Mouse (Mus musculus) layer of hippocampus, postnatal 14 days (tissue): Measurements from ENCODE around the gene Kcnk3. TPM values are rescaled to one million over a fixed set of nuclear protein-coding genes. Genes with fewer than 3 reads are reported as not detected.

Experiments used
- DNase-seq, 2 experiments: peaks; one replicate each; pipeline ENCODE4 v3.0.0; 2021 to 2022; ENCODE audit warnings: low spot score in 2 of 2, mixed read lengths in 1 of 2
- total RNA-seq, 2 experiments: library from RNA; stranded (reverse); gene quantifications; 2 replicates each; pipeline ENCODE4 v1.2.3; 2021

Gene Kcnk3
- total RNA-seq, 2 experiments from 2014 or later, result 6.9 to 9.0 TPM

DNA sequence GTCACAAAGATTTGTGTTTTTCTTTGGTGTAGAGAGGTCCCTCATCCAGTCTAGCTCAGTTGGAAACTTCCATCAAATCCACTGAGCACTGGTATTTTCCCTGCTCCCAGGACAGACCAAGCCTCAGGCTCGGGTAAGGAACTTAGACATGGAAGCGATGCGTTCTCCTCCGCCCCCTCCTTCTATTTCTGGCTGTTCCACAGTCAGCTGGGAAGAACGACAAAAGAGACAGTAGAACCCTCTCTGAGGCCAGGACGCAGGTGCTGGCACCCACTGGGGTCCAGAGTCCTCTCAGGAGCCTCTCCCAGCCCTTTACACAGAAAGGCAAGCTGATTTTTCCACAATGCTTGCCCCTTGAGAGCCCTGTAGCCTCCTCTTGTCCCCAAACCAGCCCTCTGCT lies 42.4 kb downstream of the Kcnk3 start:
- no peak for DNase-seq

DNA sequence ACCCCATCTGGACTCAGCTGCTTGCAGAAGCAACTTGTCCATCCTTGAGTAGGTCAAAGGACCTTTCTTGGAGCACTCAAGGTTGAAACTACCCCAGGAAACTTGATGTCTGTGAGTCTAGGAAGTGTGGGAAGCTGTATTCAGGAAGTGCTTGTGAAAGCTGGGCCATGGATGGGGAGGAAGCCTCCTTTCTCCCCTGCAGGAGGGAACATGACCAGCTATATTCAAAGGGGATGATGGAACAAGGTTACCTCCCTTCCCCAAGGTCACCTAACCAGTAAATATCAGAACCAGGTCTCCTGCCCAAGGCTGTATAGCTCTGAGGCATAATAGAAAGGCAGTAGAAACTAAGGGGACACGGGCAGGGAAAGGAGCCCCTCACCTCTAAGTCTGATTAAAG lies 44.2 kb downstream of the Kcnk3 start:
- DNase-seq, result no peak

DNA sequence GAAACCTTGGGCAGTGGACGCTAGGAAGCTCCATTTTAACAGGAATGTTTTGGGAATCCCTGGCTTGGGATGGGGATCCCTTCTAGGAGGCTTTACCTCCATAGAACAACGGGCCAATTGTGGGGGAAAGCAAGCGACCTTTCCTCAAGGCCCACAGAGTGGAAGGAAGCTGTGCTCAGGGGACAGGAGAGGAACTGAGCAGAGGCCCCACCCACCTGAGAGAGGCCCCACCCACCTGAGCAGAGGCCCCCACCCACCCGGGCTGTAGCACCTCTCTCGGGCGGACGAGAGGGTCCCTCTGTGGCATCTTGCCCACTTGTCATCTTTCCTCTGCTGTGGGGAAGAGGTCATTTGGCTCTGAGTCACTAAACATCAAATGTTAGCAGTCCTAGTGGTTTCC lies 49.0 kb downstream of the Kcnk3 start:
- DNase-seq, result no peak

DNA sequence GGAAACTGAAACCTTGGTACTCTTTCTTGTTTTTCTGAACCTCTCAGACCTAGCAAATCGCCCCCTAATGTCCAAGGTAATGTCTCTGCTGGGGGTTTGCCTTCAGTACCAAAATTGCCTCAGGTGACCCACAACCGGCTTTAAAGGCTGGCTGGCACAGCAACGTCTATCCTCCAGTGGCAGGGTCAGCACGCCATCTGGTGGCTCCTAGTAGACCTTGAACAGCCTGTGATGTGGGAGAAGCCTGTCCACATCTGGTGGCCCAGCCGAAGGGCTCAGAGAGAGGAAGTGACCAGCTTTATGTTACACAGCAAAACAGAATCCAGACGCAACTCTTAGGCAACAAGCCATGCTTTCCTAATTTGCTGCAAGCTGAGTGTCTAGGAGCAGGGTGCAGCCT lies 50.1 kb downstream of the Kcnk3 start:
- peak; percentile 75 to 83 for DNase-seq

DNA sequence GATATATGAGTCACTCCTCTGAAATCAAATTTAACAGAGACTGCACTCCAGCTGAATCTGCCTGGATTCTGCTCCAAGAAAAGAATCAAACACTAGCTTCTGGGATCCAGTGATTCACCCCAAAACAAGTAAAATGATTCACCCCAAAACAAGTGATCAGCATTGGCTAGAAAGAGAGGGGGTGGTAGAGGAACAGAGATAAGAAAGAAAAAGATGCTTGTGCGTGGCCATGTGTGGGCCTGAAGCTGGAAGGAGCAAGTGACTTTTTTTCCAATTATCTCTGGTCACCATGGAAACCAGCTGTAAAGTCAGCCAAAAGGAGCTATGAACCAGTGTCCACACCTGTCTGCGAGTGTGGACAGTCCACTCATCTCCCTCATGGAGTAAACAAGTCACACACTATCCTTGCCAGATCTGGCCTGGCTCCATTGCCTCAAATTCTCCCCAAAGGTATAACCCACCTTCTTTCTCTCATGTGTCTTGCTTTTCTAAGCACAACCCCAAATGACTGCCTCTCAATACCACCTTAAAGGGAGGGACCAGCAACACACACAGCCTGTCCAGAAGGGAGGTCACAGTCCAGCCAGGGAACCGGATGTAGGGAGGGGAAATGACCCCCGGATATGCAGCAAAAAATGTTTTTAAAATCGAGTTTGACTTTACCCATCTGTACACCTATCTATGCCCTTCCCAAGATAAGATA lies 55.7 kb downstream of the Kcnk3 start:
- no peak for DNase-seq

DNA sequence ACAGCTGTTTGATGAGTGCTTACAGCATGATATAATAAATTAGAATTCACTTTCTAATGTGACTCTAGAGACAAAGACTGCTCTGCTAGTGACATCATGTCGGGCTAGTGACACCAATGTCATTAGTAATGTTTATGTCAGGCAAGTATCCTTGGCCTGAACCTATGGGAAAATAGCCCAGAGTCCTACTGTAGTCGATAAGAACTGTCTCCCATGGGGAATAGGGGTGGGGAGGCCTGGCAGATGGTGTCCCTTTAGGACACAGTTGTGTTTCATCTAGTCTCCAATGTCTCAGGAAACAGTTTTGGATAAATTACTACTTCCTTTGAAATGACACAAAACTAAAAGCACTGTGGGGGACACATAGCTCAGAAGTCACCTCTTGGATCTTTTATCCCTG lies 58.1 kb downstream of the Kcnk3 start:
- DNase-seq, result no peak

DNA sequence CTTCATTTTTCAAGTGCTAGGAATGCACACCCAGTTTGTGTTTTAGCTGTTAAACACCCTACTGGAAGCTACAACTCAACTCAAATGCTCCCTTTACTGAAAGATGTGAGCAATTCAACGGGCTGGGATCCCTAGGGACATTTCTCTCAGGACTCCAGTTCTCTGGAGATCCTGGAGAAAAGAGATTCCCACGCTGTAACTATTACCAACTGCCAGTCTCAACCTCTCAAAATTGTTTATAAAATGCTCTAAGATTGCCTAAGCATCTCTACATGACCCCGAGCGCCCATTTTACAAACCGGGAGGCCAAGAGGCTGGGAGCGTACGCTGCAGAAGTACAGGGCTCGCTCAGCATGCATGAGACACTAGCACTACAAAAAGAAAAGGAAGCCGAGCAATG lies 59.4 kb downstream of the Kcnk3 start:
- DNase-seq, result no peak

DNA sequence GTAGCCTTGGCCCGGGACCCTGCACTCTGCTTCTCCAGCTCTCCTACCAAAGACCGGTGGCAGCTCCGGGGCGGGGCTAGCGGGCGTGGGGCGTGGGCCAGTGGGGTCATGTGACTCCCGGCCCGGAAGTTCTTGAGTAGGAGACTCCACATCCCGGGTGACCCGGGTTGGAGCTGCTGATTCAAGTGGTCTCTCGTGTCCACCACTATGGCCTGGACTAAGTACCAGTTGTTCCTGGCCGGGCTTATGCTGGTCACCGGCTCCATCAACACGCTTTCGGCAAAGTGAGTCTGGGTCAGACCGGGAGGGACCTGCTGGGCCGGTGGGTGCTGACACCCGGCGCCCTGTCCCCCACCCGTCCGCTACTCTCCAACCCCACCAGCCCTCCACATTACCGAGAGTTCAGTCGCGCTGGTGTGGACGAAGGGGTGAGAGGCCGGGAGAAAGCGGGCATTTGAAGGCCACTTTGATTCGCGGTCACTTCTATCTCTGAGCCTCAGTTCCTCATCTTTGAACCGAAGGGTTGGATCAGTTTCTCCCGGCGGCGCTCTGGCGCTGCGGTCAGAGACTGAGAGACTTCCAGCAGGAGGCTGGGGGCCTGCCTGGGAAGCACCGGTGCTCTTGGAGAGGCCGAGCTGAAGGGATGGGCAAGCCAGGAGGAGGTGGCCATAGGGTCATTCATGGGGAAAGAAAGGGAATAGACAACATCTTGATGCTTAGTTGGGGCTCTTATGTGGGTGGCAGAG lies 60.0 kb downstream of the Kcnk3 start, which contains the start of gene Slc35f6:
Gene Slc35f6, plus strand, starts transcription at position 119 of the 746 bp plus-strand sequence.
- peak; percentile 90 to 93 for DNase-seq

DNA sequence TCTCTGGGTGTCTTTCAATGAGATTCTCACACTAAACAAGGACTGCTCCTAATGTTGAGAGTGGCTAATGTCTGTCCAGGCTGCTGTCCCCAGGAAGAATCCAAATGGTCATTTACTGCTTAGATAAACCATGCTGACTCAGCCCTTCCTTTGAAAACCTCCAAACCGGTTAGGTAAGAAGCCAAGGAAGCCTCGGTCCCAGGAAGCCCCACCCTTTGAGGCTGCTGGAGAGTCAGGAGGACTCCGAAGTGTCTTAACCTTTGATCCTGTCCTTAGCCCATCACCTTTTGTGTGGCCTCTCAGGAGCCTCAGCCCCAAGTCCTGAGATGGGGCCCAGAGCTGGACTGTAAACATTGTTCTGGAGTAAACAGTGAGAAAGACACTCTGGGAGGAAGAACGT lies 61.6 kb downstream of the Kcnk3 start:
- no peak for DNase-seq

DNA sequence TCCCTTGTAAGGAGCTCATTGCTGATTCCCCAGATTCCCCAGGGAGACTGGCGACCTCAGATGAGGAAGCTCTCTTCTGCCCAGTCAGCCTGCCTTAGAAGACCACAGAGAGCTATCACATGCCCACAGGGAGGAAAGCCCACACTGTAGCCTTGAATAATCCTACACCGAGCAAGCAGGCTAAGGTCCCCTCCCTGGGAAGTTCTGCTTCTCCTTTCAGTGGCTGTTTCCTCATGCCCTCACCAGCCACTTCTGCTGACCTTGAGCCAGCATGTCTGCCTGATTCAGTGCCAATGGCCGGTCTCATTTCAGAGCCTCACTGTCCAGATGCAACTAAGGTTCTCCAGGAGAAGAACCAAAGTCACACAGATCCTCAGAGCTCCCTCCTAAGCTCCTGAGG lies 62.8 kb downstream of the Kcnk3 start:
- peak in 1 of 2 experiments; percentile 34 for DNase-seq

DNA sequence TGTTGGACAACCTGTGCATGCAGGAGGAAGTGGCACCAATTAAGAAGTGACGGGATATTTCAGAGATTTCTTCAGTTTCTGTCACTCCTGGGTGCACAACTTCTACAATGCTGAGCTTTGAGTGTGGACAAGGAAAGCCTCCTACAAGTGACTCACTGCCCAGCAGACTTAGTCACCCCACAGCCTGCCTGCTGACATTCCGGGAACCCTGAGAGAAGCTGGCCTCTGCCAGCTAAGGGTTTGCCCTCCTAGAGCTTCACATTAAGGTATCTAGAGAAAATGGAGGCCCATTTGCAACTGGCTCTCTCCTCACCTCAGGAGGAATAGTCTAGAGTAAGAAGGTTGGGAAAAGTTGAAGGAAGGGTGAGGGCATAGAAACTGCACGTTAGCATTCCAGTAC lies 63.6 kb downstream of the Kcnk3 start:
- DNase-seq, result no peak

DNA sequence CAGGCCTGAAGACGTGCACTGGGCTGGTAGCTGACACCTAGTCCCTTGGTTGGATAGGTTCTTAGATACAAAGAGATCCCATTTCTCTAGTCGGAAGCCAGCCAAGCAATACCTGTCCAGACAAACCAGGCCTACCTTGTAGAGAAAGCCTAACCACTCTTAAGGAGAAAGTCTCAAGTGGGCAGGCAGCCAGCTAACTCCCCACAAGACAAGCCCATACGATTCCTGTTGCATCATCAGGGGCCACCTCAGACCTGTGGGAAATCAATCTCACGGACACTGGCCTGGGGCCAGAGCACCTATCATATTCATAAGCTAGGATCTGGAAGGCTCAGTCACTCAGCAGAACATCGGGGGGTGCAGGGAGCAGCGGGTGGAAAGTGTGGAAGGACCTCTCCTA lies 65.3 kb downstream of the Kcnk3 start:
- no peak for DNase-seq

DNA sequence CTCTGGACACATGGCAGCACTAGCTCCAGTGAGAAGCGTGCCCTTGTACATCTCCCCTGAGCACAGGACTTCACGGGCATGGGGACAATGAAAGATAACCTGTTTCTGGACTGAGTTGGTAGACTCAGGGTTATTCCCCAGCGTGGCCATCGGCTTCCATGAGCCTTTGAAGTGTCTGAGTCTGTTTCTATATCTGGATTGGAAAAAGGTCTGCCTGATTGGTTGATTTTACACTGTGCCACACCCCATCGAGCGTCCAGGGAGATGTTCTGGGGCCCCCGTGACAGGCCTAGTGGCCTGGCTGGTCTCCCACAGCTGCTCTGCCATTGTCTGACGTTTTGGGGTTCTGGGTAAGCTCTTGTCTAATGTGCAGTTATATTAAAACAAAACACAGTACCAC lies 67.1 kb downstream of the Kcnk3 start:
- DNase-seq, result no peak

DNA sequence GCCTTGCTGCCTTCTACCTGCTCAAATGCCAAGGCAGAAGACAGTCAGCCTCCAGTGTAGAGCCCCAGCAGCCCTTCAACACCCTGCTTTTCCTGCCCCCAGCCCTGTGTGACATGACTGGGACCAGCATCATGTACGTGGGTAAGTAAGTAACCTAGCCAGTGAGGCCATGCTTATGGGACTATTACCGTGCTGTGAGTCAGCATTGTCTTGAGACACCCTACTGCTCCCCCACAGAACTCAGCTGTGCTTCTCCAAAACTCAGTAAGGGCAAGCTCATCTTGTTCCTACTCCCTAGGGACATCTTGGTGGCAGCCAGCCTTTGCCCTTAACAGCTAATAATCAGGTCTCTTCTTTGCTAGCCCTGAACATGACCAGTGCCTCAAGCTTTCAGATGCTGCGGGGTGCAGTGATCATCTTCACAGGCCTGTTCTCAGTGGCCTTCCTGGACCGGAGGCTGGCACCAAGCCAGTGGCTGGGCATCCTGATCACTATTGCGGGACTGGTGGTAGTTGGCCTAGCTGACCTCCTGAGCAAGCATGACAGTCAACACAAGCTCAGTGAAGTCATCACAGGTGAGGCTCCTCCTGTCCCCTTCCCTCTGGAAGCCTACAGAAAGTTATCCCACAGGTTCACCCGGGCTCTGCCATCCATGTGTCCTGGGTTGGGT lies 67.7 kb downstream of the Kcnk3 start:
- no peak for DNase-seq

DNA sequence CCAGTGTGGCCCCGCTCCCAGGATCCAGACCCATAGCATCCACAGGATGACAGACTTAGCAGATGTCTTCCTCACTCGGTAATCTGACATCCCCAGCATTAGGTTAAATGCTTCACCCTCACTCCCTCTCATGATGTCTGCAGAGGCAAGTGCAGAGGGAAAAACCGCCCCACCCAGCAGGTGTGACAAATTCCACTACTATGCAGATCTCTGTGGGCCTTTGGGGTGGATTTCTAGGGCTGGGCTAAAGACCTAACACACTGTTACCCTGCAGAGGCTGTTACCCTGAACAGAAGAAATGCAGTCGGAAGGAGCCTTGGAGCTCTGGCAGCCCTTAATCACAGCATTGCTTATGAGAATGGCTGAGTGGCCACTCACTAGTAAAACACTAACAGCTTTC lies 71.1 kb downstream of the Kcnk3 start:
- DNase-seq, result no peak

DNA sequence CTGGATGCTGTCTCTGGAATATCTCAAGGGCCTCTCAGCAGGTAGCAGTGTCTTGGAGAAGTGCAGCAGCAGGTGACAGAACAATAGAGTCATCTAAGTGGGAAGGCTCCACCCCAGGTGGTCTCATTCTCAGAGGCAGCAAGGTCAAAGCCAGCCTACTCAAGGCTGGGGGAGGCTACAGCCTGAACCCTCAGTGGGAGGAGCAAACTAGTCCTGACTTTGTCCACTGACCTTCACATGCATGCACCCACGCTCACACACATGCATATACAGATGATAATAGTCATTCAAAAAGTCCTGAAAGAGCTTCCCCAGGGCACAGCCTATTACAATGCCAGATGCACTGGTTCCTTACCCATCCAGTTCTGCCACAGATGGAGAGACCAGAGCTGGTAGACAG lies 72.3 kb downstream of the Kcnk3 start:
- DNase-seq, result no peak

DNA sequence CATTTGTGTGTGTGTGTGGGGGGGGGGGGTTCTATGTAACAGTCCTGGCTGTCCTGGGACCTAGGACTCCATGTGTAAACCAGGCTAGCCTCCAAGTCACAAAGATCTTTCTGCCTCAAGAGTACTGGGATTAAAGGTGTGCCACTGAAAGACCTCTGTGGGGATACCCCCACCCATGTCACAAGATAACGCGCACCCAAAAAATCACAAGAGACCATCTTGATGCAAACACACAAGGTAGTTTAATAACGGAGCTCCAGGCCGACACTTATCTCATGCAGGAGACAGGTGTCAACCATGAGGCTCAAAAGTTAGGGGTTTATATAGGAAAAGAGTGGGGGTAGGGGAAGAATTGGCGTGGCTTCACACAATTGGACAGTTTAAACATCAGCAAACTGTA lies 72.8 kb downstream of the Kcnk3 start:
- DNase-seq, result no peak

DNA sequence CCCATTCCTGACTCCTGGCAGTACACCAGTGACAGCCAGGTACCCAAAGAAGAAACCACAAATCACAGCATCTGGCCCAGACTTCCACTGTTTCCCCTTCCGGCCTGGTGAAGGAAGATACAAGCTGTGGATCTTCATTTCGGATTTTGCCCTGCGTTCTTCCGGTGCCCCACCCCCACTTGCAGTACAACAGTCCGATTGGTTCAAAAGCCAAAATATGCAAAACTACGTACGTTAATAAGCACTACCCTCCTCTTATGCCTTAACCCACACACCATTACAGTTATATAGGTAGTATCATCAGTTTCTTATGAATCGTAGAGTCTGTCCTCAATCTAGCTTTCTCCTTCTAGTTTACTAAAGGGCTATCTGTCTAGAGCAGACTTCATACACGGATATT lies 77.4 kb downstream of the Kcnk3 start:
- no peak for DNase-seq

DNA sequence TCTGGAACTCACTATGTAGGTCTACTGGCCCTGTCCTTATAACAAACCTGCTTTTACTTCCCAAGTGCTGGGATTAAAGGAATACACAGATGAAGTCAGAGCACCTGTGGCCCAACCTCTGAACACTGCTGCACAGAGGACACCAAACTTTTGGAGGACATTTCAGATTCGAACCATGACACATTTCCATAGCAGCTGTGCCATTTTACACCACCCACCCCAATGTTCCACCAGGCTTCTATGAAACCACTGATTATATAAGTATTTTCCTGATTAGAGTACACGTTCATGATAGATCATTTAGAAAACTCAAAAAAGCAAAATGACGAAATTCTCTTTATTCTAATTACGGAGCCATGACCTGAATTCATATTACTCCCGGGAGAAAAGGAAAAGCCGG lies 78.0 kb downstream of the Kcnk3 start:
- peak in 1 of 2 experiments; percentile 59 for DNase-seq

DNA sequence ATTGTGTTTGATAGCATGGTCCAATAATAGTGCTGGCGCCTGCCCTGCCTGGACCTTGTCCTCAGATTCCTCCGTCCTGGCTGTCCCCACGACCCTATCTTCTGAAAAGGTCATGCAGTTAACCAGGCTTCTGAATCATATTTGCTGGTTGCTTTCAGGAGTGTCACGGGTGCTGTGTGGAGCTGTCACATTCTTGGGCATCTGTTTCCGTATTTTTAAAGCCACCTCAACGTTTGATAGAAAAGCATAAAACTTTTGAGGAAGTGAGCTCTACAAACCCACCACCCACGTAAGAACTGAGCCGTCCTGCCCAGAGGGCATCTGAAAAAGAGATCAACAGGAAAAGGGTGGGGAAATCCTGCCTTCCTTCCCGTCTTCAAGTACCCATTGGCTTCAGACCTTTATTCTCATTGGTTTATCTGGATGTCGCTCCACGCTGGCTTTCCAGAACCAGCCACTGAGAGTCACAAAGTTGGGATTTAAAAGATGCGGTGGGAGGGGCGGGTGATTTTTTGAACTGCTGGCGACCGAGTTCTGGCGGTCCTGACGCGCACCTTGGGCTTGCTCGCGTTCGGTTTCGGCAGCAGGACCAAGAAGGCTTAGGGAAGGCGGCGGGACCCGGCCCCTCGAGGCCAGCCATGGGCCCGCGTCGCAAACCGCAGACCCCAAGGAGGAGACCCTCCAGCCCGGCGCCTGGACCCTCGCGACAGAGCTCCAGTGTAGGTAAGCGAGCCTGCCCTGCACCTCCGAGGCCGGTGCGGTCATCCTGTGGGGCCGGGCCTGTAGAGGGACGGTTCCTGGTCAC lies 78.6 kb downstream of the Kcnk3 start, which contains the start of gene Cenpa:
Gene Cenpa, plus strand, starts transcription at position 387 of the 805 bp plus-strand sequence.
- DNase-seq, result peak; percentile 82 to 96

DNA sequence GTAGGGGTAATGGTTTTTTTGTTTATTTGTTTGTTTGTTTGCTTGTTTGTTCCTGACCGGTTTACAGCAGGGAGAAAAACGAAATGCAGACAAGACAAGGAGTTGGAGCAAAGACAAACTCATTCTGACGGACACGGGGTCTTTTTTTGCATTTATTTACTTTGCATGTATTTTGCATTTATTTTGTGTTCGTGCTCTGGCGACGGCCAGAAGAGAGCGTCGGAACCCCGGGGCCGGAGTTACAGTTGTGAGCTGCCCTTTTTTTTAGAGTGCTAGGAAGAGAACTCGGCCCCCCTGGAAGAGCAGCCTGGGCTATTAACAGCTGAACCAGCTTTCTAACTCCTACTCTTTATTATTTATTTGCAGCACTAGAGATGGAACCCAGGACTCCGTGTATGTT lies 79.2 kb downstream of the Kcnk3 start:
- no peak for DNase-seq
